Mouse (Mus musculus): ENCODE results near the gene Ube2d3. TPM values are rescaled to one million over a fixed set of nuclear protein-coding genes. Genes with fewer than 3 reads are reported as not detected.

The Ube2d3 gene
- 100 to 1,000 TPM; 391 to 441 TPM for total RNA-seq (2021)
- long read RNA-seq, experiment 1, transcript Ube2d3-210 (7 exons, 2,515 nt), result minor isoform, 20 of 246 reads
- long read RNA-seq, experiment 1, transcript Ube2d3-212 (8 exons, 3,833 nt), result major isoform, 108 of 246 reads
- long read RNA-seq, experiment 1, transcript Ube2d3-202 (8 exons, 2,504 nt), result minor isoform, 89 of 246 reads
- long read RNA-seq, experiment 1, transcript Ube2d3-201 (8 exons, 1,512 nt), result minor isoform, 8 of 246 reads
- long read RNA-seq, experiment 1, partial matches to known transcripts, result 3 of 246 reads
- long read RNA-seq, experiment 1, other reads (novel, unspliced or antisense), result 14 of 246 reads
- long read RNA-seq, experiment 2, full-length matches to known transcripts, result 170 of 193 reads
- long read RNA-seq, experiment 2, partial matches to known transcripts, result 5 of 193 reads
- long read RNA-seq, experiment 2, other reads (novel, unspliced or antisense), result 18 of 193 reads

- DNase-seq (ENCODE audit: low spot score in 2 of 2), result peak; percentile 98 to 99
Observed at GRCm38 (mm10) chr3:135437758-135438495, at the start of gene Ube2d3. Gene Ube2d3, plus strand, starts transcription at chr3:135438149.

GRCm38 (mm10) chr3:135393186-135393585 is 44.8 kb upstream of the Ube2d3 start:
- no peak for DNase-seq (ENCODE audit: low spot score in 2 of 2)

GRCm38 (mm10) chr3:135395085-135395484 is 42.9 kb upstream of the Ube2d3 start:
- DNase-seq (ENCODE audit: low spot score in 2 of 2), result no peak

- DNase-seq (ENCODE audit: low spot score in 2 of 2), result no peak
Observed at GRCm38 (mm10) chr3:135396081-135396480, 41.9 kb upstream of the Ube2d3 start.

- DNase-seq (ENCODE audit: low spot score in 2 of 2), result no peak
Observed at GRCm38 (mm10) chr3:135397112-135397511, 40.8 kb upstream of the Ube2d3 start.

- DNase-seq (ENCODE audit: low spot score in 2 of 2), result peak; percentile 85 to 89
Observed at GRCm38 (mm10) chr3:135402201-135402658, 35.7 kb upstream of the Ube2d3 start.

- no peak for DNase-seq (ENCODE audit: low spot score in 2 of 2)
Observed at GRCm38 (mm10) chr3:135403211-135403610, 34.7 kb upstream of the Ube2d3 start.

- no peak for DNase-seq (ENCODE audit: low spot score in 2 of 2)
Observed at GRCm38 (mm10) chr3:135403856-135404255, 34.1 kb upstream of the Ube2d3 start.

- DNase-seq (ENCODE audit: low spot score in 2 of 2), result no peak
Observed at GRCm38 (mm10) chr3:135404599-135404998, 33.4 kb upstream of the Ube2d3 start.

- no peak for DNase-seq (ENCODE audit: low spot score in 2 of 2)
Observed at GRCm38 (mm10) chr3:135407351-135407750, 30.6 kb upstream of the Ube2d3 start.

- no peak for DNase-seq (ENCODE audit: low spot score in 2 of 2)
Observed at GRCm38 (mm10) chr3:135409219-135409618, 28.7 kb upstream of the Ube2d3 start.

GRCm38 (mm10) chr3:135411056-135411455 is 26.9 kb upstream of the Ube2d3 start:
- no peak for DNase-seq (ENCODE audit: low spot score in 2 of 2)

GRCm38 (mm10) chr3:135411824-135412223 is 26.1 kb upstream of the Ube2d3 start:
- no peak for DNase-seq (ENCODE audit: low spot score in 2 of 2)

- no peak for DNase-seq (ENCODE audit: low spot score in 2 of 2)
Observed at GRCm38 (mm10) chr3:135417245-135417644, 20.7 kb upstream of the Ube2d3 start.

- DNase-seq (ENCODE audit: low spot score in 2 of 2), result no peak
Observed at GRCm38 (mm10) chr3:135417799-135418198, 20.1 kb upstream of the Ube2d3 start.

GRCm38 (mm10) chr3:135420542-135421309 is 17.2 kb upstream of the Ube2d3 start:
- no peak for DNase-seq (ENCODE audit: low spot score in 2 of 2)

GRCm38 (mm10) chr3:135421310-135421594 is 16.7 kb upstream of the Ube2d3 start:
- no peak for DNase-seq (ENCODE audit: low spot score in 2 of 2)

GRCm38 (mm10) chr3:135422232-135422855 is 15.6 kb upstream of the Ube2d3 start:
- no peak for DNase-seq (ENCODE audit: low spot score in 2 of 2)

GRCm38 (mm10) chr3:135422856-135423607 is 14.9 kb upstream of the Ube2d3 start:
- DNase-seq (ENCODE audit: low spot score in 2 of 2), result peak; percentile 86 to 87

GRCm38 (mm10) chr3:135423608-135424212 is 14.2 kb upstream of the Ube2d3 start, which contains the start of gene Cisd2:
Gene Cisd2, minus strand, starts transcription at chr3:135423925.
- DNase-seq (ENCODE audit: low spot score in 2 of 2), result peak in 1 of 2 experiments; percentile 7

Data from adrenal gland, adult 18-20 months (tissue).